Mouse (Mus musculus): ENCODE results near the gene Ooep. TPM values are rescaled to one million over a fixed set of nuclear protein-coding genes. Genes with fewer than 3 reads are reported as not detected.
"Not testable (repeated sequence)": the region's sequence is repeated elsewhere in the genome, so short reads cannot be mapped to it uniquely, and the experiment has no call there.

Ooep gene
- polyA plus RNA-seq, 1 experiment from 2014 or later: 0.81 TPM

- DNase-seq (ENCODE audit: low spot score) (no peak), ATAC-seq (ENCODE audit: low FRiP score, low TSS enrichment) (no peak)
- H3K4me2 ChIP-seq (replicated peaks; ENCODE audit: low read depth): no peak overlapping the region
- WGBS: 74% methylated on average over 11 of the region's 11 CpGs
- H3K4me3 ChIP-seq (ENCODE audit: low read depth, low read length): no peak overlapping the region
- TF ChIP-seq EP300 (optimal IDR thresholded peaks at IDR 0.05) (no peak), CTCF (IDR thresholded peaks at IDR 0.05; ENCODE audit: low read depth) (no peak)
- no peaks in the 10 kb centered on the region for H3K4me1 ChIP-seq (replicated peaks; ENCODE audit: control insufficient read depth, insufficient read depth)
- no peaks in the 10 kb centered on the region for H3K36me3 ChIP-seq (ENCODE audit: control insufficient read depth, insufficient read depth, low read length)
- H3K9ac ChIP-seq (ENCODE audit: low read length): no peak overlapping the region
- H3K9me3 ChIP-seq (ENCODE audit: control insufficient read depth, low read length): no peaks in the 10 kb centered on the region
- no peak overlapping the region for H3K27ac ChIP-seq (replicated peaks)
- H3K27me3 ChIP-seq (ENCODE audit: control insufficient read depth, insufficient read depth, low read length): no peaks in the 10 kb centered on the region
These were observed 23.6 kb downstream of the Ooep start for GRCm38 (mm10) chr9:78354665-78355578.

GRCm38 (mm10) chr9:78351504-78352220 is 26.9 kb downstream of the Ooep start:
- H3K4me2 ChIP-seq (replicated peaks; ENCODE audit: low read depth): no peak overlapping the region

GRCm38 (mm10) chr9:78350007-78350406 is 28.5 kb downstream of the Ooep start:
- not testable (repeated sequence) for H3K36me3 ChIP-seq (ENCODE audit: control insufficient read depth, insufficient read depth, low read length); H3K27me3 ChIP-seq (ENCODE audit: control insufficient read depth, insufficient read depth, low read length); H3K4me1 ChIP-seq (replicated peaks; ENCODE audit: control insufficient read depth, insufficient read depth); DNase-seq (ENCODE audit: low spot score); H3K4me2 ChIP-seq (replicated peaks; ENCODE audit: low read depth); H3K27ac ChIP-seq (replicated peaks); ATAC-seq (ENCODE audit: low FRiP score, low TSS enrichment); H3K9me3 ChIP-seq (ENCODE audit: control insufficient read depth, low read length); H3K9ac ChIP-seq (ENCODE audit: low read length); H3K4me3 ChIP-seq (ENCODE audit: low read depth, low read length)

More at GRCm38 (mm10) chr9:78351504-78352220, 26.9 kb downstream of the Ooep start:
- DNase-seq (ENCODE audit: low spot score): no peak
- Histone ChIP-seq H3K27ac (replicated peaks) (no peak overlapping the region), H3K9me3 (ENCODE audit: control insufficient read depth, low read length) (no peaks in the 10 kb centered on the region), H3K36me3 (ENCODE audit: control insufficient read depth, insufficient read depth, low read length) (no peaks in the 10 kb centered on the region), H3K4me3 (ENCODE audit: low read depth, low read length) (no peak overlapping the region), H3K9ac (ENCODE audit: low read length) (no peak overlapping the region), H3K27me3 (ENCODE audit: control insufficient read depth, insufficient read depth, low read length) (no peaks in the 10 kb centered on the region), H3K4me1 (replicated peaks; ENCODE audit: control insufficient read depth, insufficient read depth) (no peaks in the 10 kb centered on the region)
- ATAC-seq (ENCODE audit: low FRiP score, low TSS enrichment): no peak
- TF ChIP-seq EP300 (optimal IDR thresholded peaks at IDR 0.05) (no peak), CTCF (IDR thresholded peaks at IDR 0.05; ENCODE audit: low read depth) (no peak)
- WGBS: 76% methylated on average over 6 of the region's 6 CpGs

GRCm38 (mm10) chr9:78349141-78349540 is 29.4 kb downstream of the Ooep start:
- H3K4me3 ChIP-seq (ENCODE audit: low read depth, low read length); H3K27ac ChIP-seq (replicated peaks); H3K4me1 ChIP-seq (replicated peaks; ENCODE audit: control insufficient read depth, insufficient read depth); ATAC-seq (ENCODE audit: low FRiP score, low TSS enrichment); H3K36me3 ChIP-seq (ENCODE audit: control insufficient read depth, insufficient read depth, low read length); H3K4me2 ChIP-seq (replicated peaks; ENCODE audit: low read depth); H3K9ac ChIP-seq (ENCODE audit: low read length); DNase-seq (ENCODE audit: low spot score); H3K27me3 ChIP-seq (ENCODE audit: control insufficient read depth, insufficient read depth, low read length); H3K9me3 ChIP-seq (ENCODE audit: control insufficient read depth, low read length): not testable (repeated sequence)
- WGBS: 68% methylated on average over 3 of the region's 3 CpGs

- not testable (repeated sequence) for H3K4me2 ChIP-seq (replicated peaks; ENCODE audit: low read depth); H3K9ac ChIP-seq (ENCODE audit: low read length); H3K36me3 ChIP-seq (ENCODE audit: control insufficient read depth, insufficient read depth, low read length); H3K27me3 ChIP-seq (ENCODE audit: control insufficient read depth, insufficient read depth, low read length); H3K4me1 ChIP-seq (replicated peaks; ENCODE audit: control insufficient read depth, insufficient read depth); H3K9me3 ChIP-seq (ENCODE audit: control insufficient read depth, low read length); H3K4me3 ChIP-seq (ENCODE audit: low read depth, low read length)
- peak overlapping the region; percentile 49 for H3K27ac ChIP-seq (replicated peaks)
- 52% methylated on average over 6 of the region's 6 CpGs for WGBS
- DNase-seq (ENCODE audit: low spot score) (peak; percentile 48), ATAC-seq (ENCODE audit: low FRiP score, low TSS enrichment) (peak; percentile 75)
These were observed 30.1 kb downstream of the Ooep start for GRCm38 (mm10) chr9:78348206-78349004.
